Mouse (Mus musculus): ENCODE data around the gene Clic5. TPM values are rescaled to one million over a fixed set of nuclear protein-coding genes. Genes with fewer than 3 reads are reported as not detected.

Gene Clic5
- polyA plus RNA-seq, 1 experiment from 2014 or later, result 0.27 TPM

Other genes starting within 250 kb of the Clic5 start
- gene Enpp5, start 109.8 kb upstream of the Clic5 start, polyA plus RNA-seq (2014; fragmentation: Nextera tagmentation; extraction: Ambion mirVana), result 7.1 and 7.2 TPM in 2 replicates
- 2.5 and 3.7 TPM in 2 replicates for gene Enpp4, start 82.8 kb upstream of the Clic5 start, polyA plus RNA-seq (2014; fragmentation: Nextera tagmentation; extraction: Ambion mirVana)